In the genomic region with DNA sequence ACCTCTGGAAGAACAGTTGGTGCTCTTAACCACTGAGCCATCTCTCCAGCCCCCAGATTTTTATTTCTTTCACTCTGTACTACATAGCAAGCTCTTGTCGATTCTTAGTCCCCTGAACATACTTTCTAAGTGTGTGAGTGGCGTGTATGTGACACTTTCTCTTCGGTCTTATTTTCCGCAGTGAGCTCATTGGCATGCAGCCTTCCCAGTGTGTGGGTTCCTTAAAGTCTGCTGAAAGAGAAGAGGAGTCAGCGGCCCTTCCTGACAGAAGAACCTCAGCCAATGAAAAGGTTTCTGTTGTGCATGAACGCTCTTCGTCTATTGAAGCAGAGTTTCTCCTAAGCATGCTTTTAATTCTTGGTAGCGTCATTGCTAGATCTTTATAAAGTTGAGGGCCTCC, we compare ENCODE assay signal across 16 mouse cellular contexts.
"Had no signal": no experiment of that assay in that cellular context is flagged by ENCODE, and none has a peak within 500 bp of the region (broad histone marks: within the 10 kb centered on the region; RNA-seq: fewer than 3 reads in every experiment).

No protein-coding gene starts in this region.

- DNase-seq: heart, postnatal 10 days; heart, postnatal 14 days; heart, postnatal 36 days; heart, postnatal 4 days; kidney, adult 11 months; kidney, adult 18-20 months; kidney, adult 2 months; kidney, adult 8-10 months; kidney, adult 9 months; kidney, postnatal 10 days; kidney, postnatal 14 days; kidney, postnatal 25 days; kidney, postnatal 36 days; kidney, postnatal 4 days; layer of hippocampus, adult 9-11 months; layer of hippocampus, postnatal 36 days had no signal
